ENCODE assay signal across 21 mouse cellular contexts in genomic region chr8:114468526-114469207, GRCm38 (mm10). TPM values are rescaled to one million over a fixed set of nuclear protein-coding genes. Genes with fewer than 3 reads are reported as not detected.
DNase-seq lines count a peak whose midpoint lies in the region; ATAC-seq lines count a peak whose summit lies in the region.
"Had no signal": no experiment of that assay in that cellular context is flagged by ENCODE, and none has a peak within 500 bp of the region (broad histone marks: within the 10 kb centered on the region; RNA-seq: fewer than 3 reads in every experiment).

No protein-coding gene starts in this region.

- 0 out of 2 replicates have a peak, but pooled peaks cover 5% of the 10 kb centered on the region for H3K36me3 ChIP-seq in forebrain, embryonic 13.5 days (ENCODE audit: poor library complexity, severe bottlenecking)
- H3K36me3 ChIP-seq in forebrain, embryonic 11.5 days (ENCODE audit: control insufficient read depth, insufficient read depth, low read length), result no peaks in the 10 kb centered on the region
- no peaks in the 10 kb centered on the region for H3K36me3 ChIP-seq in midbrain, embryonic 13.5 days
- H3K36me3 ChIP-seq in midbrain, embryonic 10.5 days, result peaks cover 15% of the 10 kb centered on the region
- H3K36me3 ChIP-seq in hindbrain, embryonic 16.5 days (ENCODE audit: control insufficient read depth, insufficient read depth, low read length), result no peaks in the 10 kb centered on the region
- H3K36me3 ChIP-seq: intestine, embryonic 15.5 days had no signal

- no peaks in the 10 kb centered on the region for H3K27me3 ChIP-seq in forebrain, embryonic 13.5 days
- no peaks in the 10 kb centered on the region for H3K27me3 ChIP-seq in forebrain, embryonic 11.5 days (ENCODE audit: control insufficient read depth, insufficient read depth, low read length)
- H3K27me3 ChIP-seq in midbrain, embryonic 13.5 days, result no peaks in the 10 kb centered on the region
- H3K27me3 ChIP-seq in midbrain, embryonic 10.5 days (ENCODE audit: low read depth, poor library complexity, severe bottlenecking), result no peaks in the 10 kb centered on the region
- no peaks in the 10 kb centered on the region; the same call in 1 of the 2 replicates for H3K27me3 ChIP-seq in hindbrain, embryonic 16.5 days (replicated peaks; ENCODE audit: control insufficient read depth, insufficient read depth, low read length)
- H3K27me3 ChIP-seq: heart, embryonic 12.5 days; intestine, embryonic 15.5 days; kidney, embryonic 15.5 days; liver, embryonic 12.5 days had no signal

- 75% methylated on average over 21 of the region's 21 CpGs for WGBS in forebrain, embryonic 13.5 days
- 90% methylated on average over 21 of the region's 21 CpGs for WGBS in forebrain, embryonic 11.5 days
- 73% methylated on average over 21 of the region's 21 CpGs for WGBS in midbrain, embryonic 13.5 days
- WGBS in midbrain, embryonic 10.5 days, result 91% methylated on average over 21 of the region's 21 CpGs
- 46% methylated on average over 21 of the region's 21 CpGs for WGBS in hindbrain, embryonic 16.5 days

- peak overlapping the region; percentile 54 for H3K27ac ChIP-seq in forebrain, embryonic 13.5 days
- no peak overlapping the region for H3K27ac ChIP-seq in forebrain, embryonic 11.5 days (ENCODE audit: low read depth, low read length)
- H3K27ac ChIP-seq in midbrain, embryonic 13.5 days, result peak overlapping the region; percentile 45; the same call in 1 of the 2 replicates
- no peak overlapping the region for H3K27ac ChIP-seq in midbrain, embryonic 10.5 days (replicated peaks)
- H3K27ac ChIP-seq in hindbrain, embryonic 16.5 days (ENCODE audit: low read depth, low read length), result no peak overlapping the region
- H3K27ac ChIP-seq: embryonic facial prominence, embryonic 10.5 days; intestine, embryonic 15.5 days; kidney, embryonic 15.5 days; layer of hippocampus, adult 2 months; liver, embryonic 12.5 days had no signal

- no peak overlapping the region for H3K4me2 ChIP-seq in forebrain, embryonic 13.5 days
- no peak overlapping the region for H3K4me2 ChIP-seq in forebrain, embryonic 11.5 days (ENCODE audit: low read depth, low read length, severe bottlenecking)
- H3K4me2 ChIP-seq in midbrain, embryonic 13.5 days (replicated peaks), result no peak overlapping the region
- peak overlapping the region; percentile 18; the same call in 1 of the 2 replicates for H3K4me2 ChIP-seq in hindbrain, embryonic 16.5 days (ENCODE audit: low read length)
- H3K4me2 ChIP-seq: heart, embryonic 12.5 days; intestine, embryonic 15.5 days; kidney, embryonic 15.5 days; liver, embryonic 12.5 days had no signal

- no peaks in the 10 kb centered on the region for H3K9me3 ChIP-seq in forebrain, embryonic 13.5 days (replicated peaks)
- no peaks in the 10 kb centered on the region for H3K9me3 ChIP-seq in forebrain, embryonic 11.5 days (ENCODE audit: control insufficient read depth, low read length)
- no peaks in the 10 kb centered on the region for H3K9me3 ChIP-seq in midbrain, embryonic 13.5 days
- H3K9me3 ChIP-seq in midbrain, embryonic 10.5 days (replicated peaks), result no peaks in the 10 kb centered on the region
- H3K9me3 ChIP-seq in hindbrain, embryonic 16.5 days (ENCODE audit: control insufficient read depth, low read length), result no peaks in the 10 kb centered on the region
- H3K9me3 ChIP-seq: embryonic facial prominence, embryonic 10.5 days; intestine, embryonic 15.5 days; kidney, embryonic 15.5 days; liver, embryonic 12.5 days had no signal

- peak; percentile 85 for ATAC-seq in forebrain, embryonic 13.5 days
- ATAC-seq in forebrain, embryonic 11.5 days (replicated peaks; ENCODE audit: low FRiP score), result no peak
- peak; percentile 78 for ATAC-seq in midbrain, embryonic 13.5 days
- peak; percentile 67; the same call in 1 of the 2 replicates for ATAC-seq in hindbrain, embryonic 16.5 days
- ATAC-seq: intestine, embryonic 15.5 days; liver, embryonic 12.5 days had no signal

- H3K4me3 ChIP-seq in forebrain, embryonic 13.5 days, result no peak overlapping the region
- no peak overlapping the region for H3K4me3 ChIP-seq in forebrain, embryonic 11.5 days (ENCODE audit: low read depth, low read length)
- no peak overlapping the region for H3K4me3 ChIP-seq in midbrain, embryonic 13.5 days (replicated peaks)
- no peak overlapping the region for H3K4me3 ChIP-seq in midbrain, embryonic 10.5 days
- no peak overlapping the region for H3K4me3 ChIP-seq in hindbrain, embryonic 16.5 days (ENCODE audit: low read length)
- H3K4me3 ChIP-seq: embryonic facial prominence, embryonic 10.5 days; heart, embryonic 12.5 days; intestine, embryonic 15.5 days; kidney, embryonic 15.5 days; layer of hippocampus, adult 2 months; liver, embryonic 12.5 days had no signal

- H3K4me1 ChIP-seq in forebrain, embryonic 13.5 days, result peaks cover 6% of the 10 kb centered on the region; the same call in 1 of the 2 replicates
- no peaks in the 10 kb centered on the region for H3K4me1 ChIP-seq in forebrain, embryonic 11.5 days (replicated peaks; ENCODE audit: control insufficient read depth, insufficient read depth, low read length)
- H3K4me1 ChIP-seq in midbrain, embryonic 13.5 days (replicated peaks), result no peaks in the 10 kb centered on the region
- H3K4me1 ChIP-seq in midbrain, embryonic 10.5 days, result no peaks in the 10 kb centered on the region
- H3K4me1 ChIP-seq in hindbrain, embryonic 16.5 days (ENCODE audit: control insufficient read depth, insufficient read depth, low read depth, low read length), result no peaks in the 10 kb centered on the region; the same call in 1 of the 2 replicates
- H3K4me1 ChIP-seq: embryonic facial prominence, embryonic 10.5 days; heart, embryonic 12.5 days; intestine, embryonic 15.5 days; kidney, embryonic 15.5 days; liver, embryonic 12.5 days had no signal

- no peak overlapping the region for H3K9ac ChIP-seq in forebrain, embryonic 13.5 days
- H3K9ac ChIP-seq in forebrain, embryonic 11.5 days (ENCODE audit: low read length), result no peak overlapping the region
- H3K9ac ChIP-seq in midbrain, embryonic 13.5 days (replicated peaks), result no peak overlapping the region
- no peak overlapping the region for H3K9ac ChIP-seq in hindbrain, embryonic 16.5 days (ENCODE audit: low read depth, low read length)
- H3K9ac ChIP-seq: heart, embryonic 12.5 days; intestine, embryonic 15.5 days; kidney, embryonic 15.5 days; liver, embryonic 12.5 days had no signal

- no peak for DNase-seq in forebrain, embryonic 11.5 days (ENCODE audit: low spot score)
- no peak for DNase-seq in midbrain, embryonic 10.5 days (ENCODE audit: low spot score)
- DNase-seq in brain, adult 2 months (ENCODE audit: low read depth, low spot score), result peak; percentile 29
- DNase-seq in embryo, embryonic 10.5 days (ENCODE audit: low spot score), result no peak
- DNase-seq in ovary, postnatal 10 days (ENCODE audit: low spot score), result no peak
- DNase-seq: adrenal gland, postnatal 36 days; cerebellum, adult 9-11 months; lung, postnatal 10 days; right cerebral cortex, postnatal 25 days; thymus, postnatal 14 days had no signal

RNA-seq across cellular contexts. Expression of gene Wwox, which starts 29.2 kb away (rescaled TPM):
- 10.2 and 10.4 TPM in 2 replicates for polyA plus RNA-seq in forebrain, embryonic 13.5 days (2015; fragmentation: Nextera tagmentation; extraction: Ambion mirVana)
- polyA plus RNA-seq in forebrain, embryonic 11.5 days (2014; fragmentation: Nextera tagmentation; extraction: Ambion mirVana), result 13.6 and 13.8 TPM in 2 replicates
- 12.3 and 12.4 TPM in 2 replicates for polyA plus RNA-seq in midbrain, embryonic 13.5 days (2015; fragmentation: Nextera tagmentation; extraction: Ambion mirVana)
- 10.6 and 13.9 TPM in 2 replicates for polyA plus RNA-seq in midbrain, embryonic 10.5 days (2016; fragmentation: Nextera tagmentation; extraction: Ambion mirVana)
- 13.6 and 14.9 TPM in 2 replicates for polyA plus RNA-seq in hindbrain, embryonic 16.5 days (2015; fragmentation: Nextera tagmentation; extraction: Ambion mirVana)

RNA-seq across cellular contexts. Expression of gene Clec3a, which starts 50.8 kb away (rescaled TPM):
- polyA plus RNA-seq in forebrain, embryonic 13.5 days (2015; fragmentation: Nextera tagmentation; extraction: Ambion mirVana), result not detected in 2 replicates
- not detected in 2 replicates for polyA plus RNA-seq in forebrain, embryonic 11.5 days (2014; fragmentation: Nextera tagmentation; extraction: Ambion mirVana)
- polyA plus RNA-seq in midbrain, embryonic 13.5 days (2015; fragmentation: Nextera tagmentation; extraction: Ambion mirVana), result not detected in 2 replicates
- not detected in 2 replicates for polyA plus RNA-seq in midbrain, embryonic 10.5 days (2016; fragmentation: Nextera tagmentation; extraction: Ambion mirVana)
- polyA plus RNA-seq in hindbrain, embryonic 16.5 days (2015; fragmentation: Nextera tagmentation; extraction: Ambion mirVana), result 0.29 and 0.39 TPM in 2 replicates
- polyA plus RNA-seq: embryonic facial prominence, embryonic 10.5 days; heart, embryonic 12.5 days; intestine, embryonic 15.5 days; kidney, embryonic 15.5 days; limb, embryonic 11.5 days; liver, embryonic 12.5 days; neural tube, embryonic 11.5 days had no signal

Comparison
In these comparisons a context has a peak if more than half of its experiments do, and no peak if none do; other contexts are left out.
1. H3K27ac ChIP-seq: peak in forebrain, embryonic 13.5 days (single experiment) and midbrain, embryonic 13.5 days (single experiment); none in forebrain, embryonic 11.5 days (single experiment), midbrain, embryonic 10.5 days (single experiment) and hindbrain, embryonic 16.5 days (single experiment).